Mouse (Mus musculus) kidney, postnatal 25 days (tissue): ENCODE data around the gene Nnat.

Experiments used
- DNase-seq, 2 experiments: peaks; one replicate each; pipeline ENCODE4 v3.0.0; 2021; ENCODE audit warnings: mixed read lengths in 2 of 2

The Nnat gene

DNA sequence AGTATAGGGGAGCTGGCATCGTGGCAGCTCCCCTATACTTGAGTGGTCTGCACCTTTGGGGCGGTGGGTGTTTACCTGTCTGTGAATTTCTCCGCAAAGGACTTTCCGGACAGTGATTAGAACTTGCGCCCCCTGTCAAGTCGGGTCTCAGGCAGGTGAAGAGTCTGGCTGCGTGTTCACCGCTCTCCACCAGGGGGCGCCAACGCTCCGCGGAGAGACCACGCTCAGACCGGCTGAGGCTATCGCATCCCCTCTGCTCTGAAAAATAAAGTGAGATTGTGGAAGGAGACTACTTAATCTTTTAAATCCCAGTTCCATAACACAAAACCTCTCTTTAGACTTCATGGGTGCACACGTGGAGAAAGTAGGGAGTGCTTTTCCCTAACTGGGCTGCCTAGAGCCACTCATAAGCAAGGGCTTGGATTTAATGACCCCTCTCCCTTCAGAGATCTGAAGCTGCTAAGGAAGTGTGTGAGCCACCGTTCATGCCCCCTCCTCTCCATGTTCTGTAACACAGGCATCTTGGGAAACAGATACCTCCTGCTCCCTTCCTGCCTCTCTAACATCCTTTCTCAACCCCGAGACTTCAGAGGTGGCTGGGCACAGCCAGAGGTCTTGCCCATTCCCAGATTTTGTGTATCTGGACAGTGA, 45.3 kb downstream of the Nnat start:
- peak; percentile 71 to 79 for DNase-seq

- DNase-seq = no peak
Observed at GRCm38 (mm10) chr2:157607542-157608236, 47.8 kb downstream of the Nnat start.

GRCm38 (mm10) chr2:157611735-157612134, 51.9 kb downstream of the Nnat start:
- DNase-seq = no peak
